Mouse (Mus musculus) forebrain, embryonic 14.5 days (tissue): ENCODE measurements around the gene Gfpt2. TPM values are rescaled to one million over a fixed set of nuclear protein-coding genes. Genes with fewer than 3 reads are reported as not detected.

ENCODE experiments used
- ATAC-seq: fragments of 200-750 bp; cut with Nextera tagmentation; 2 replicates; pipeline ENCODE4 v1.8.0; 2017; ENCODE audit warnings: mild to moderate bottlenecking, moderate library complexity
- DNase-seq: peaks from one replicate; pipeline ENCODE4 v3.0.0-alpha.2; 2015; ENCODE audit warnings: low spot score
- H3K27ac ChIP-seq: fragments of 300-500 bp; sonication (generic); 2 replicates; pipeline ENCODE4 v1.5.1; 2014; ENCODE audit warnings: low read depth, mild to moderate bottlenecking, control low read depth, low read length, moderate library complexity
- H3K27me3 ChIP-seq: fragments of 300-500 bp; sonication (generic); replicated peaks from 2 replicates; pipeline ENCODE4 v1.6.1; 2014; ENCODE audit warnings: low read length, control low read depth, mixed read lengths; ENCODE audit not compliant: control insufficient read depth, insufficient read depth
- H3K36me3 ChIP-seq: fragments of 300-500 bp; sonication (generic); 2 replicates; pipeline ENCODE4 v1.6.1; 2014; ENCODE audit warnings: low read length, control low read depth; ENCODE audit not compliant: control insufficient read depth, insufficient read depth
- H3K4me1 ChIP-seq: fragments of 300-500 bp; sonication (generic); 2 replicates; pipeline ENCODE4 v1.6.1; 2014; ENCODE audit warnings: antibody characterized with exemption, low read length, control low read depth; ENCODE audit not compliant: control insufficient read depth, insufficient read depth
- H3K4me2 ChIP-seq: fragments of 300-500 bp; sonication (generic); 2 replicates; pipeline ENCODE4 v1.6.1; 2014; ENCODE audit warnings: mild to moderate bottlenecking, control low read depth, low read length
- H3K4me3 ChIP-seq: fragments of 300-500 bp; sonication (generic); 2 replicates; pipeline ENCODE4 v1.5.1; 2014; ENCODE audit warnings: low read depth, low read length, control low read depth
- H3K9ac ChIP-seq: fragments of 300-500 bp; sonication (generic); 2 replicates; pipeline ENCODE4 v1.6.1; 2014; ENCODE audit warnings: mild to moderate bottlenecking, low read length, control low read depth, moderate library complexity
- H3K9me3 ChIP-seq: fragments of 300-500 bp; sonication (generic); replicated peaks from 2 replicates; pipeline ENCODE4 v1.6.1; 2016; ENCODE audit warnings: low read length, control low read depth, mixed read lengths; ENCODE audit not compliant: control insufficient read depth
- WGBS: fragments of 180-500 bp; shearing (Covaris S2); extraction: QIAGEN DNeasy Blood & Tissue Kit; methylation state at CpG from one replicate; pipeline ENCODE4 v1.1.7; 2014; 5-methylcytosine and 5-hydroxymethylcytosine counted together
- polyA plus RNA-seq: library from polyadenylated mRNA; unstranded; fragments of >200 nt; fragmentation: Nextera tagmentation; extraction: Ambion mirVana; gene quantifications from 2 replicates; pipeline ENCODE4 v1.2.1, GENCODE M21; 2014

The Gfpt2 gene
- polyA plus RNA-seq, 1 experiment from 2014 or later = 6.0 TPM

GRCm38 (mm10) chr11:49841886-49842285 lies 47.9 kb downstream of the Gfpt2 start:
- no peaks in the 10 kb centered on the region for H3K9me3 ChIP-seq
- H3K27me3 ChIP-seq = no peaks in the 10 kb centered on the region
- ATAC-seq (no peak), DNase-seq (no peak)
- no peak overlapping the region for H3K9ac ChIP-seq
- 69% methylated on average over 1 of the region's 1 CpGs for WGBS
- no peak overlapping the region for H3K4me2 ChIP-seq
- no peak overlapping the region for H3K4me3 ChIP-seq
- no peaks in the 10 kb centered on the region for H3K4me1 ChIP-seq
- H3K36me3 ChIP-seq = no peaks in the 10 kb centered on the region
- no peak overlapping the region for H3K27ac ChIP-seq

- DNase-seq (no peak), ATAC-seq (no peak)
- Histone ChIP-seq H3K9me3 (no peaks in the 10 kb centered on the region), H3K4me2 (no peak overlapping the region), H3K27me3 (no peaks in the 10 kb centered on the region), H3K4me1 (peaks cover 3% of the 10 kb centered on the region; the same call in 1 of the 2 replicates), H3K27ac (no peak overlapping the region), H3K9ac (no peak overlapping the region), H3K4me3 (no peak overlapping the region), H3K36me3 (no peaks in the 10 kb centered on the region)
- WGBS = 62% methylated on average over 3 of the region's 3 CpGs
Observed at GRCm38 (mm10) chr11:49842718-49843117, 48.7 kb downstream of the Gfpt2 start.

- Histone ChIP-seq H3K9ac (no peak overlapping the region), H3K27me3 (no peaks in the 10 kb centered on the region), H3K4me1 (peaks cover 10% of the 10 kb centered on the region; the same call in 1 of the 2 replicates), H3K36me3 (no peaks in the 10 kb centered on the region), H3K4me2 (no peak overlapping the region), H3K9me3 (no peaks in the 10 kb centered on the region), H3K4me3 (no peak overlapping the region), H3K27ac (no peak overlapping the region)
- WGBS = 90% methylated on average over 10 of the region's 10 CpGs
- DNase-seq (no peak), ATAC-seq (no peak)
Observed at GRCm38 (mm10) chr11:49844311-49844710, 50.3 kb downstream of the Gfpt2 start.

DNA sequence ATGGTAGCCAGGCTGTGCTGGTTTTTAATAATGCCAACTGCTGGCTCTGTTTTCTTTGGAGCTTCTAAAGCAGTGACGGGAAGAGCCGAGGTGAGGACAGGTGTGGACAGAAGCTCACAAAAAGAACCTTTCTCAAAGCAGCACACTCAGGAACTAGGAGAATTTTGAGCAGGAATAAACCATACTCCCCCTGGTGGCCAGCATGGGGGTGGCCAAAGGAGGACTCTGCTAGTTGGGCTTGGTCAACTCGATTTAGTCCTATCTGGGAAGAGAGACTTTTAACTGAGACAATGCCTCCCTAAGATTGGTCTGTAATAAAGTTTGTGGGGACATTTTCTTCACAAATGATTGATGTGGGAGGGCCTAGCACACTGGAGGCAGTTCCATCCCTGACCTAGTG lies 51.0 kb downstream of the Gfpt2 start:
- Histone ChIP-seq H3K27ac (no peak overlapping the region), H3K9me3 (no peaks in the 10 kb centered on the region), H3K4me1 (peaks cover 10% of the 10 kb centered on the region; the same call in 1 of the 2 replicates), H3K4me3 (no peak overlapping the region), H3K27me3 (no peaks in the 10 kb centered on the region), H3K4me2 (no peak overlapping the region), H3K36me3 (no peaks in the 10 kb centered on the region), H3K9ac (no peak overlapping the region)
- DNase-seq (peak; percentile 53), ATAC-seq (no peak)
- 45% methylated on average over 3 of the region's 3 CpGs for WGBS

DNA sequence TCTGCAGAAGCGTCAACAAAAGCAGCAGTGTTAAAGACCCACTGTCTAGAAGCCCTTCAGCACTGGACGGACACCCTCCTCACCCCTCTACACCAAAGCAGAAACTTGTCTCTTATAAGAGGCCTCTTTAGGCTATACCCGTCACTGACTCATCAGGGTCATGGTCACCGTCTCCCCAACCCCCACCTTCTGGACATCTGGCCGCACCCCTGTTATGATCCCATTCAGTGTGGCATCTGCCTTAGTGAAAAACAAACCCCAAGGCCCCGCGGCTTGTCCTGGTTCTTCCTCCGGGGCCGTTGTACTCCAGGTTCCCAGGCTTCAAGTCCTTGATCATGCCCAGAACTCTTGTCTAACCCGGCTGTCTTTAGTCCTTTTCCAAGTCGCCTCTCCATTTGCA lies 52.0 kb downstream of the Gfpt2 start:
- Histone ChIP-seq H3K4me2 (peak overlapping the region; percentile 85), H3K27ac (peak overlapping the region; percentile 44; the same call in 1 of the 2 replicates), H3K9ac (peak overlapping the region; percentile 93), H3K4me3 (peak overlapping the region; percentile 90), H3K9me3 (no peaks in the 10 kb centered on the region), H3K27me3 (no peaks in the 10 kb centered on the region), H3K4me1 (peaks cover 10% of the 10 kb centered on the region; the same call in 1 of the 2 replicates), H3K36me3 (no peaks in the 10 kb centered on the region)
- ATAC-seq = peak; percentile 3
- DNase-seq = no peak
- WGBS = 39% methylated on average over 11 of the region's 11 CpGs

- H3K9me3 ChIP-seq = no peaks in the 10 kb centered on the region
Observed at GRCm38 (mm10) chr11:49846401-49847070, 52.6 kb downstream of the Gfpt2 start, which contains the start of gene Mapk9. TSS of gene Mapk9 (plus strand) at chr11:49846751.

DNA sequence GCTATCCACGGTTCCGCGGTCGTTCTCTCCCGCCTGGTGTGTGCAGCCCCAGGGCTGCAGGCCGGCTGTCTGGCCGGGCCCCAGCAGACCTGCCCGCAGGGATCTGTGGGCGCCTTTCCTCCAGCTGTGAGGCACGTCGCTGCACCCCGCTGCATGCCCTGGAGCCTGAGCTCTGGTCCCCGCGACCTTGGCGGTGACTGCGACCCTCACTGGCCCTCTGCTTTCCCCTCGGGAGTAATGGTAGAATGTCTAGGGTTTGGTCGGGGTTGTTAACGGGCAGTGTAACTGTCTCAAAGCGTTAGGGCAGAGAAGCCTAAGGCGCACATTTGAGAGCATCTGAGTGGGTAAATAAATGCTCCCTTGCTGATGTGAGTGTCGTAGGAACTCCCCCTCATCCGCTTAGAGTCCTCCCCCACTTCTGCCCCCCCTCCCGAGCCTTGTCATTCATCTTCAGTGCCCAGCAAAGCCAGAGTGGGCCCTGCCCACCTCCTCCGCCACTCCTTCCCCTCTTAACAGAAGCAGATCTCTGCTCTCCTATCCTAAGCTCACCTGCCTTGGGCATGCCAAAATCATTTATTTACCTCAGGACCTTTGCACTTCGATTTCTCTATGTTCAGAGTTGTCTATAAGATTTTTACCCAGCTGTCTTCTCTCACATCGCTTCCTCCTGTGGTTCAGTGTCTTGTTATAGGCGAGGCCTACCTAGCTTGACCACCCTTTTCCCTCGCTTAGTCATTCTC lies 53.3 kb downstream of the Gfpt2 start:
- DNase-seq (peak; percentile 46), ATAC-seq (0 out of 2 replicates have a peak, but pooled peaks have one; percentile 6)
- H3K9ac ChIP-seq = peak overlapping the region; percentile 93
- peak overlapping the region; percentile 85 for H3K4me2 ChIP-seq
- H3K4me1 ChIP-seq = peaks cover 10% of the 10 kb centered on the region; the same call in 1 of the 2 replicates
- H3K27ac ChIP-seq = peak overlapping the region; percentile 72
- peak overlapping the region; percentile 90 for H3K4me3 ChIP-seq
- no peaks in the 10 kb centered on the region for H3K36me3 ChIP-seq
- no peaks in the 10 kb centered on the region for H3K27me3 ChIP-seq
- 12% methylated on average over 20 of the region's 29 CpGs for WGBS
- H3K9me3 ChIP-seq = no peaks in the 10 kb centered on the region

More at GRCm38 (mm10) chr11:49846401-49847070, 52.6 kb downstream of the Gfpt2 start, which contains the start of gene Mapk9:
- peak within 1 kb of the TSS; percentile 85 for H3K4me2 ChIP-seq
- H3K4me1 ChIP-seq = peaks cover 10% of the 10 kb centered on the region; the same call in 1 of the 2 replicates
- peak within 1 kb of the TSS; percentile 93 for H3K9ac ChIP-seq
- no peaks in the 10 kb centered on the region for H3K27me3 ChIP-seq
- peak; percentile 97 for DNase-seq
- peak; percentile 98 for ATAC-seq
- no peaks in the 10 kb centered on the region for H3K36me3 ChIP-seq
- under 1% methylated on average over 66 of the region's 68 CpGs for WGBS
- H3K27ac ChIP-seq = peak within 1 kb of the TSS; percentile 72
- peak within 1 kb of the TSS; percentile 90 for H3K4me3 ChIP-seq

DNA sequence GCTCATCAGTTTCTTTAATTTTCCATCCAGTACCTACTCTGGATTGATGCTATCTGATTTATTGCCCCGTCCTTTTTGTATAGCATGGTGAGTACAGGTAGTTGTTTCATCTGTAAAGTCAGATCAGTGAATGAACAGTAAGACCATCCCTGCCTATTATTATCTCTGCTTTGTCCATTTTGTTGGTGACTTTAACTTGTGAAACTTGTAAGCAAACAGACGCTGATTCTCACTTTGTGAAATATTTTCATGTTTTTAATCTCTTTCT lies 53.8 kb downstream of the Gfpt2 start:
- ATAC-seq (no peak), DNase-seq (no peak)
- H3K27ac ChIP-seq = no peak overlapping the region
- H3K27me3 ChIP-seq = no peaks in the 10 kb centered on the region
- no peaks in the 10 kb centered on the region for H3K36me3 ChIP-seq
- H3K4me1 ChIP-seq = peaks cover 10% of the 10 kb centered on the region; the same call in 1 of the 2 replicates
- 77% methylated on average over 2 of the region's 2 CpGs for WGBS
- peak overlapping the region; percentile 93 for H3K9ac ChIP-seq
- peak overlapping the region; percentile 90 for H3K4me3 ChIP-seq
- H3K9me3 ChIP-seq = no peaks in the 10 kb centered on the region
- H3K4me2 ChIP-seq = peak overlapping the region; percentile 85
